Comparison of ENCODE assay signal across 20 mouse cellular contexts in genomic region chr9:63704131-63704530, GRCm38 (mm10). TPM values are rescaled to one million over a fixed set of nuclear protein-coding genes. Genes with fewer than 3 reads are reported as not detected.
DNase-seq lines count a peak whose midpoint lies in the region; ATAC-seq and TF ChIP-seq lines count a peak whose summit lies in the region.
"Had no signal": no experiment of that assay in that cellular context is flagged by ENCODE, and none has a peak within 500 bp of the region (broad histone marks: within the 10 kb centered on the region; RNA-seq: fewer than 3 reads in every experiment).

No protein-coding gene starts in this region.

- DNase-seq in heart, embryonic 10.5 days (ENCODE audit: low spot score): no peak
- no peak for DNase-seq in heart, adult 2 months
- DNase-seq in kidney, adult 2 months: peak; percentile 63
- no peak for DNase-seq in kidney, postnatal 4 days
- DNase-seq in adipocyte (ENCODE audit: low spot score): peak; percentile 24
- DNase-seq in adrenal gland, postnatal 10 days: peak; percentile 75
- DNase-seq in thymus, postnatal 0 days (ENCODE audit: low spot score): no peak
- DNase-seq: cerebellum, adult 11-12 months; cerebellum, postnatal 10 days; gastrocnemius, postnatal 36 days; lung, postnatal 36 days; thymus, adult 18-20 months; thymus, postnatal 4 days had no signal

- H3K27ac ChIP-seq in heart, embryonic 10.5 days: 0 out of 2 replicates have a peak overlapping the region, but pooled peaks have one; percentile 18
- H3K27ac ChIP-seq in heart, adult 2 months: no peak overlapping the region
- H3K27ac ChIP-seq in kidney, adult 2 months (ENCODE audit: insufficient read depth, low read depth, low read length): no peak overlapping the region
- no peak overlapping the region for H3K27ac ChIP-seq in hindbrain, embryonic 13.5 days
- H3K27ac ChIP-seq: forebrain, embryonic 10.5 days; liver, embryonic 14.5 days; midbrain, embryonic 15.5 days; neural tube, embryonic 13.5 days had no signal

- no peak overlapping the region for H3K4me3 ChIP-seq in heart, embryonic 10.5 days
- H3K4me3 ChIP-seq in heart, adult 2 months: no peak overlapping the region
- no peak overlapping the region for H3K4me3 ChIP-seq in kidney, adult 2 months (ENCODE audit: insufficient read depth, low read depth, low read length)
- no peak overlapping the region for H3K4me3 ChIP-seq in hindbrain, embryonic 13.5 days
- H3K4me3 ChIP-seq: forebrain, embryonic 10.5 days; lung, embryonic 15.5 days; midbrain, embryonic 15.5 days; neural tube, embryonic 13.5 days had no signal

- H3K27me3 ChIP-seq in heart, embryonic 10.5 days (ENCODE audit: insufficient read depth, poor library complexity, severe bottlenecking): no peaks in the 10 kb centered on the region
- no peaks in the 10 kb centered on the region for H3K27me3 ChIP-seq in heart, adult 2 months (ENCODE audit: control insufficient read depth, insufficient read depth, low read length)
- H3K27me3 ChIP-seq in kidney, adult 2 months (replicated peaks; ENCODE audit: control insufficient read depth, insufficient read depth, low read length): no peaks in the 10 kb centered on the region
- H3K27me3 ChIP-seq in hindbrain, embryonic 13.5 days: no peaks in the 10 kb centered on the region
- H3K27me3 ChIP-seq: lung, embryonic 15.5 days; midbrain, embryonic 15.5 days; neural tube, embryonic 13.5 days had no signal

- TF ChIP-seq CTCF in heart, adult 2 months (IDR thresholded peaks at IDR 0.05): no peak
- TF ChIP-seq CTCF in kidney, adult 2 months (conservative IDR thresholded peaks at IDR 0.05; ENCODE audit: insufficient read depth, insufficient read length, low read depth, low read length): no peak

- no peak for TF ChIP-seq EP300 in heart, adult 2 months (IDR thresholded peaks at IDR 0.05; ENCODE audit: insufficient read depth, low read depth, low read length)

- H3K36me3 ChIP-seq in heart, embryonic 10.5 days: peaks cover 7% of the 10 kb centered on the region
- H3K36me3 ChIP-seq in heart, adult 2 months (ENCODE audit: control insufficient read depth, insufficient read depth, low read length): 0 out of 2 replicates have a peak, but pooled peaks cover 2% of the 10 kb centered on the region
- H3K36me3 ChIP-seq in kidney, adult 2 months (ENCODE audit: control insufficient read depth, insufficient read depth, low read length): no peaks in the 10 kb centered on the region
- H3K36me3 ChIP-seq in hindbrain, embryonic 13.5 days: no peaks in the 10 kb centered on the region
- H3K36me3 ChIP-seq: lung, embryonic 15.5 days; midbrain, embryonic 15.5 days; neural tube, embryonic 13.5 days had no signal

- 74% methylated on average over 5 of the region's 5 CpGs for whole genome bisulfite sequencing in heart, embryonic 10.5 days
- WGBS in heart, adult 2 months: 55% methylated on average over 5 of the region's 5 CpGs
- 45% methylated on average over 5 of the region's 5 CpGs for WGBS in kidney, adult 2 months
- WGBS in hindbrain, embryonic 13.5 days: 83% methylated on average over 5 of the region's 5 CpGs

- no peaks in the 10 kb centered on the region for H3K79me2 ChIP-seq in heart, adult 2 months (replicated peaks; ENCODE audit: control insufficient read depth, insufficient read depth, low read length)

- intact Hi-C loops in heart, adult 2 months (cut with DNase I): no loop called here

- H3K4me1 ChIP-seq in heart, embryonic 10.5 days: peaks cover 94% of the 10 kb centered on the region
- H3K4me1 ChIP-seq in heart, adult 2 months (ENCODE audit: control insufficient read depth, insufficient read depth, low read length): peaks cover 21% of the 10 kb centered on the region
- peaks cover 39% of the 10 kb centered on the region for H3K4me1 ChIP-seq in kidney, adult 2 months (ENCODE audit: control insufficient read depth, insufficient read depth, low read length)
- H3K4me1 ChIP-seq in hindbrain, embryonic 13.5 days (replicated peaks): peaks cover 31% of the 10 kb centered on the region

- H3K9me3 ChIP-seq in heart, embryonic 10.5 days: no peaks in the 10 kb centered on the region
- H3K9me3 ChIP-seq in hindbrain, embryonic 13.5 days: no peaks in the 10 kb centered on the region
- H3K9me3 ChIP-seq: lung, embryonic 15.5 days; midbrain, embryonic 15.5 days; neural tube, embryonic 13.5 days had no signal

- no peak for ATAC-seq in hindbrain, embryonic 13.5 days (ENCODE audit: low FRiP score)
- ATAC-seq: forebrain, embryonic 16.5 days; midbrain, embryonic 15.5 days had no signal

- no peak overlapping the region for H3K9ac ChIP-seq in heart, adult 2 months (ENCODE audit: low read depth, low read length)
- H3K9ac ChIP-seq in hindbrain, embryonic 13.5 days: no peak overlapping the region
- H3K9ac ChIP-seq: liver, embryonic 14.5 days; lung, embryonic 15.5 days; midbrain, embryonic 15.5 days; neural tube, embryonic 13.5 days had no signal

- TF ChIP-seq POLR2A in heart, adult 2 months (IDR thresholded peaks at IDR 0.05; ENCODE audit: insufficient read depth, low read depth, low read length): no peak
- no peak for TF ChIP-seq POLR2A in kidney, adult 2 months (IDR thresholded peaks at IDR 0.05; ENCODE audit: low read depth, low read length)

- no peak overlapping the region for H3K4me2 ChIP-seq in hindbrain, embryonic 13.5 days
- H3K4me2 ChIP-seq: lung, embryonic 15.5 days; midbrain, embryonic 15.5 days; neural tube, embryonic 13.5 days had no signal

RNA-seq across cellular contexts. Expression of gene Smad3, which starts 53.7 kb away (rescaled TPM):
- 15.2 and 20.0 TPM in 2 replicates for polyA plus RNA-seq in heart, embryonic 10.5 days (2016; fragmentation: Nextera tagmentation; extraction: Ambion mirVana)
- total RNA-seq in heart, adult 2 months (2021): 10 to 100 TPM; 12.4 to 13.0 TPM
- 18.4 and 24.0 TPM in 2 replicates for polyA plus RNA-seq in heart, adult 2 months (2012; rRNA removed)
- polyA plus RNA-seq in kidney, adult 2 months (2012; rRNA removed): 33.5 and 37.0 TPM in 2 replicates
- total RNA-seq in adrenal gland, postnatal 10 days (2021): 10 to 100 TPM; 24.4 to 31.8 TPM
- 11.9 and 12.0 TPM in 2 replicates for polyA plus RNA-seq in hindbrain, embryonic 13.5 days (2015; fragmentation: Nextera tagmentation; extraction: Ambion mirVana)
- polyA plus RNA-seq in thymus, postnatal 0 days (2015; fragmentation: Nextera tagmentation; extraction: Ambion mirVana): 18.5 and 21.1 TPM in 2 replicates

Comparison
In these comparisons a context has a peak if more than half of its experiments do, and no peak if none do; other contexts are left out.
1. DNase-seq: peak in kidney, adult 2 months (single experiment), adipocyte (single experiment) and adrenal gland, postnatal 10 days (single experiment); none in heart, embryonic 10.5 days (single experiment), heart, adult 2 months (0 of 2), kidney, postnatal 4 days (0 of 2) and thymus, postnatal 0 days (single experiment).